Mouse (Mus musculus) kidney, adult 8-10 months (tissue): ENCODE results near the gene Tnfsf13.
A peak's percentile ranks its signal among the peaks of the same experiment; 100 is the strongest.
"Not testable (repeated sequence)": the region's sequence is repeated elsewhere in the genome, so short reads cannot be mapped to it uniquely, and the experiment has no call there.

Source experiments
- DNase-seq, 2 experiments: peaks; one replicate each; pipeline ENCODE4 v3.0.0; 2022

Gene Tnfsf13

DNA sequence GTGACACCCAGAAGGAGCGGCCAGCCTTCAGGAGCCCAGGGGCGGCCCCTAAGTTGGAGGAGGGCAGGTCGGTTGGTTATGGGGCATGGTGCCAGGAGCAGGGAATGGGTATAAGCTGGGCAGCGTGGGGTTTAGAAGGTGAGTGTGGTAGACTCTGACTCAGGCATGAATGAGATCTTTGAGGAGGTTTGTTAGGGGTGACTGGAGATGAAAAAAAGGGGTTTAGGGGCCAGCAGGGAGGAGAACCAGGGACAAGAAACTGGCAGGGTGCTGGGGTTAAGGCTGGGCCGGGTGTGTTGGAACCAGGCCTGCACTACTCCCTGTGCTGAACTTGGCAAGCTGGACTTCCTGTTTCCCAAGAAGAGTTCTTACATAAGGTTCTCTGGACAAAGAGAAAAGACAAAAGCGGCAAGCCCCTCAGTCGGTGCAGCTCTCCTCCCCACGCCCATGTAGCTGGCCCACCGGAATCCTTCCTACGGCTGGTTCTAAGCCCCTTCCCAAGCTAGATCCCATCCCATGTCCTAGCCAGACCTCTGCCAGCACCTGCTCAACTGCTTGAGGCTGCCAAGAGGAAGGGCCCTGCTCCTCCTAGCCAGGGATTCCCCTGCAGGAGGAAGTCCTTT lies at the start of gene Tnfsf13:
Gene Tnfsf13 (minus strand): TSS at position 259 of the 623 bp plus-strand sequence.
- DNase-seq = peak; percentile 88 to 94

- DNase-seq = not testable (repeated sequence)
Observed at GRCm38 (mm10) chr11:69731408-69731807, 45.8 kb upstream of the Tnfsf13 start.

DNA sequence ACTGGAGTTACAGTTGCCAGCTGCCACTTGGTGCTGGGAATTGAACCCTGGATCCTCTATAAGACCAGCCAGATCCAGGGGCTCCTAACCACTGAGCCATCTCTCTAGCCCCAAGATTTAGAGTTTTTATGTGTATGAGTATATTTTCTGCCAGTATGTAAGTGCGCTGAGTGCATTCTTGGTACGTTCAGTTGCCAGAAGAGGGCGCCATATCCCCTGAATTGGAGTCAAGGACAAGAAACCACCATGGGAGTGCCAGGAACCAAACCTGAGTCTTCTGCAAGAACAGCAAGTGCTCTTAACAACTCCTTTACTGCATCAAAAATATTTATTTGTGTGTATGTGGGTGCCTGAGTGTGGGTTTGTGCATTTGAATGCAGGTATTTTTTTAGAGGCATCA lies 43.5 kb upstream of the Tnfsf13 start:
- peak; percentile 26 to 68 for DNase-seq

- DNase-seq = no peak
Observed at GRCm38 (mm10) chr11:69725951-69726350, 40.4 kb upstream of the Tnfsf13 start.

GRCm38 (mm10) chr11:69723074-69723473 lies 37.5 kb upstream of the Tnfsf13 start:
- no peak for DNase-seq

GRCm38 (mm10) chr11:69720852-69721251 lies 35.3 kb upstream of the Tnfsf13 start:
- DNase-seq = no peak

GRCm38 (mm10) chr11:69719423-69719822 lies 33.8 kb upstream of the Tnfsf13 start:
- no peak for DNase-seq

- peak in 1 of 2 experiments; percentile 28 for DNase-seq
Observed at GRCm38 (mm10) chr11:69718661-69719060, 33.1 kb upstream of the Tnfsf13 start.

- DNase-seq = no peak
Observed at GRCm38 (mm10) chr11:69716953-69717352, 31.4 kb upstream of the Tnfsf13 start.

DNA sequence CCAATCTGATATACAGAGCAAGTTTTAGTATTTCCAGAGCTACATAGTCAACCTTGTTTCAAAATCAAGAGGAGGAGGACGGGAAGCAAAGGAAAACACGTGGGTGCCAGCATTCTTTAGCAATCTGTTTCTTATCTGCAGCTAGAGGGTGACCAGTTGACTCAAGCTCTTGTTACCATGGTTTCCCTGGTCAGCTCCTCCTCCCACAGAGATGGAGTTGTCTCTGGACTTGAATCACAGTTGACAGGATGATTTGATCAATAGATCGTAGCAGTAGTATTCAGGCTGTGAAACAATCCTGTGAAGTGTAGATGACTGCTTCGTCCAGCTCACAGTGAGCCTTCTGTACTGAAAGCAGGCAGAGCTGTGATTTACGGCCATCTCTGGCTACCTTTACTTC lies 30.3 kb upstream of the Tnfsf13 start:
- DNase-seq = no peak

GRCm38 (mm10) chr11:69715482-69715881 lies 29.9 kb upstream of the Tnfsf13 start:
- peak; percentile 47 to 75 for DNase-seq

- DNase-seq = peak; percentile 79 to 85
Observed at GRCm38 (mm10) chr11:69714636-69715329, 29.2 kb upstream of the Tnfsf13 start.

GRCm38 (mm10) chr11:69712954-69713672 lies 27.5 kb upstream of the Tnfsf13 start:
- DNase-seq = peak; percentile 30 to 70

DNA sequence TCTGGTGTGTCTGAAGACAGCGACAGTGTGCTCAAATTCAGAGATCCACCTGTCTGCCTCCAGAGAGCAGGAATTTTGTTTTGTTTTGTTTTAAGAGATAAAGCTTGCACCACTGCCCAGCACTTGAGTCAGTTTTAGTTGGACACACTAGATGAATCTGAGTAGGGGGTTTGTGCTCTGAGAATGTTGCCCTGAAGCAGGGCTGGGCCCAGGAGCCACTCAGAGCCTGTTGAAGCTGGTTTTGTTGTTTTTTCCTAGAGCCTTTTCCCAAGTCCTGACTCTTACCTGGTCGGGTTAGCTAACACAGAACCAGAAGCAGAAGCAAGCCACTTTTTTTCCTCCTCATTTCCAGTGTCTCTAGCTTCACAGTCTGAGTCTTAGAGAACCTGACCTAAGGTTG lies 25.5 kb upstream of the Tnfsf13 start:
- no peak for DNase-seq

- DNase-seq = no peak
Observed at GRCm38 (mm10) chr11:69710470-69710869, 24.9 kb upstream of the Tnfsf13 start.

DNA sequence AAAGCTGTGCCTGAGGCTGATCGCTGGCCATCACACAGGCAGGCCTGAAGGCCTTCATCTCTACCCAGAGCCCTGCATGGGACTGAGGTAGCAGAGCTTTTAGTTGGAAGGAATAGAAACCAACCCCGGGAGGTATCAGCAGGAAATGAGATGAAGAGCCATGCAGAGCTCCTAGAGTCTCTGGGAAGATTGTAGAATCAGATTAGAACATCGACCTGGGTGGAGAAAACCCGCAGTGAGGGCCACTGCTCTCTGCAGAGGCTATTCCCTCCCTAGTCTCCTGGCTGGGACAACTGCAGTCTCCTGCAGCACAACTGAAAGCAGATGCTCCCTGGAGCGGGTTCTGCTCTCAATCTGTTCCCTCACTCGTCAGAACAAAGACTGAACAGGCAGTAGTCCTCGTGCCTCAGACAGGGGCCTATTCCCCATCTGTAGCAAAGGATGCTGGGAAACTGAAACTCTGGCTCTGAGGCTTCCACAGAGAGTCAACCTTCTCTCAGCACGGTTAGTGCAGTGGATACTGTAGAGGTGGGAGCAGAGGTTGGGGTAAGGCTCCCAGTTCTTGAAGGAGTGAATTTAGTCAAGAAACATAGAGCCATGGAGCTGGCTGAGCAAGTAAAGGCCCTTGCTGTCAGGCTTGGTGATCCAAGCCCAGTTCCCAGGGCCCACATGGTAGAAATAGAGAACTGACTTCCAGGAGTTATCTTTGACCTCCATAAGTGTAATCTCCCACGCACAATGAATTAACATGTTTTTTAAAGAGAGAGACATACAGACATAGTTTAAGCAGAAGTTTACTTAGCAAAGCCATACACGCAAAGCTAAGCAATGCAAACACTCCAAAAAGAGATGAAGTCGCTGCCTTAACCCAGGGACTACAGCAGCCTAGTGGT lies 24.2 kb upstream of the Tnfsf13 start:
- no peak for DNase-seq

GRCm38 (mm10) chr11:69708614-69709265 lies 23.2 kb upstream of the Tnfsf13 start:
- DNase-seq = no peak

- DNase-seq = no peak
Observed at GRCm38 (mm10) chr11:69707873-69708381, 22.3 kb upstream of the Tnfsf13 start.

DNA sequence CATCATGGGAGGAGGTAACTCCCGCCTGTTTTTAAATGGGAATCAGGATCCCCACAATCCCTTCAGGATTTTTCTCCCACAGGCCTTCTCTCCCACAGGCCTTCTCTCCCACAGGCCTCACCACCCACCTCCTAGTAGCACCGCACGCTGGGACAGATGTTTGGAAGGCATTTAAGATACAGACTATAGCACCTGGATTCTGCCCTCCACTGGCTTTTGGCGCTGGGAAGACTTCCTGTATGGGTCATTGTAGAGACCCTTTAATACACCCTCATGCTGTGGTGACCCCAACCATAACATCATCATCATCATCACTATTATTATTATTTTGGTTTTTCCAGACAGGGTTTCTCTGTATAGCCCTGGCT lies 21.9 kb upstream of the Tnfsf13 start:
- no peak for DNase-seq

- peak; percentile 90 to 92 for DNase-seq
Observed at GRCm38 (mm10) chr11:69706775-69707479, 21.3 kb upstream of the Tnfsf13 start.

DNA sequence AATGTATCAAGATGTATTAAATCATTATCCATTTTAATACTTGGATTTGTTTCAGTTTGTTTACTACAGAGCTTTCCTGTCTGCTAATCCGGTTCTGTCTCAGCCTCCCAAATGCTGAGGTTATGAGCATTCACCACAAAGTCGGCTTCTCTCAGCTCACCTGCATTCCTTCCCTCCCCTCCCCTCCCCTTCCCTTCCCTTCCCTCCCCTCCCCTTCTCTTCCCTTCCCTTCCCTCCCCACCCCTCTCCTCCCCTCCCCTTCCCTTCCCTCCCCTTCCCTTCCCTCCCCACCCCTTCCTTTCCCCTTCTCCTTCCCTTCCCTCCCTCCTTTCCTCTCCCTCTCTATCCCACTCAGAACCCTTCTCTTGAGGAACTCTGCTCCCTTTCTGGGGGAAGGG lies 19.0 kb upstream of the Tnfsf13 start:
- no peak for DNase-seq
